In the genomic region with DNA sequence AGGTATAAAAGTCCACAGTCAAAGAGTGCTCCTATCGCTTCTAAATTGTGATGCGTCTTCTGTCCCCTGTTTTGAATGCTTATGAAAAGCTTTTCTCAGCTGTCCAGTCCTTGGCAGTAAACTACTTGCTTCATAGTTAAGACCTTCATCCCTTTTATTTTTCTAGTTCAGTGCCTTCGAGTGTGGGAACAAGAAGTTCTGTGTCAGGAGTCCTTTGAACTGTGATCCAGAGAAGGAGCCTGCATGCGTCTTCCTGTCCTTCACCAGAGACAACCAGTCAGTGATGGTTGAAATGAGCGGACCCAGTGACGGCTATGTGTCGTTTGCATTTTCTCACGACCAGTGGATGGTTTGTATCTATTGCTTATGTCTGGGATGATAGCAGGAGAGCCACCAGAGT, we compare ENCODE assay signal across 28 mouse cellular contexts.
"Had no signal": no experiment of that assay in that cellular context is flagged by ENCODE, and none has a peak within 500 bp of the region (broad histone marks: within the 10 kb centered on the region; RNA-seq: fewer than 3 reads in every experiment).

No protein-coding gene starts in this region.

- H3K36me3 ChIP-seq: limb, embryonic 12.5 days; limb, embryonic 13.5 days; lung, embryonic 15.5 days; midbrain, embryonic 12.5 days; midbrain, embryonic 13.5 days; midbrain, embryonic 15.5 days; neural tube, embryonic 12.5 days had no signal

- H3K27me3 ChIP-seq: limb, embryonic 12.5 days; limb, embryonic 13.5 days; limb, embryonic 15.5 days; liver, embryonic 12.5 days; liver, embryonic 13.5 days; liver, embryonic 15.5 days; megakaryocyte, embryonic 14.5 days; midbrain, embryonic 12.5 days; midbrain, embryonic 13.5 days; midbrain, embryonic 15.5 days; neural tube, embryonic 12.5 days had no signal

- H3K4me1 ChIP-seq: limb, embryonic 10.5 days; limb, embryonic 12.5 days; limb, embryonic 13.5 days; limb, embryonic 15.5 days; liver, embryonic 12.5 days; liver, embryonic 13.5 days; liver, embryonic 15.5 days; lung, embryonic 15.5 days; megakaryocyte, embryonic 14.5 days; midbrain, embryonic 10.5 days; midbrain, embryonic 12.5 days; midbrain, embryonic 13.5 days; midbrain, embryonic 15.5 days; neural tube, embryonic 12.5 days had no signal

- H3K27ac ChIP-seq: limb, embryonic 10.5 days; limb, embryonic 12.5 days; limb, embryonic 13.5 days; limb, embryonic 15.5 days; liver, embryonic 12.5 days; liver, embryonic 13.5 days; liver, embryonic 14.5 days; liver, embryonic 15.5 days; lung, embryonic 15.5 days; macrophage; midbrain, embryonic 10.5 days; midbrain, embryonic 12.5 days; midbrain, embryonic 13.5 days; midbrain, embryonic 15.5 days; neural tube, embryonic 12.5 days had no signal

- H3K4me3 ChIP-seq: limb, embryonic 10.5 days; limb, embryonic 12.5 days; limb, embryonic 13.5 days; limb, embryonic 15.5 days; liver, embryonic 12.5 days; liver, embryonic 13.5 days; liver, embryonic 15.5 days; lung, embryonic 15.5 days; megakaryocyte, embryonic 14.5 days; midbrain, embryonic 10.5 days; midbrain, embryonic 12.5 days; midbrain, embryonic 13.5 days; midbrain, embryonic 15.5 days; myocyte; neural tube, embryonic 12.5 days had no signal

- DNase-seq: left cerebral cortex, postnatal 4 days; liver; liver, embryonic 13.5 days; liver, postnatal 0 days; lung, adult 18-20 months; lung, adult 2 months; lung, embryonic 14.5 days; lung, postnatal 10 days; lung, postnatal 14 days; lung, postnatal 36 days; lung, postnatal 4 days; midbrain, embryonic 14.5 days had no signal
